Mouse (Mus musculus): ENCODE measurements around the gene Cyba. TPM values are rescaled to one million over a fixed set of nuclear protein-coding genes. Genes with fewer than 3 reads are reported as not detected.

Cyba gene
- total RNA-seq, 2 experiments from 2014 or later, result 7.6 to 8.9 TPM

DNA sequence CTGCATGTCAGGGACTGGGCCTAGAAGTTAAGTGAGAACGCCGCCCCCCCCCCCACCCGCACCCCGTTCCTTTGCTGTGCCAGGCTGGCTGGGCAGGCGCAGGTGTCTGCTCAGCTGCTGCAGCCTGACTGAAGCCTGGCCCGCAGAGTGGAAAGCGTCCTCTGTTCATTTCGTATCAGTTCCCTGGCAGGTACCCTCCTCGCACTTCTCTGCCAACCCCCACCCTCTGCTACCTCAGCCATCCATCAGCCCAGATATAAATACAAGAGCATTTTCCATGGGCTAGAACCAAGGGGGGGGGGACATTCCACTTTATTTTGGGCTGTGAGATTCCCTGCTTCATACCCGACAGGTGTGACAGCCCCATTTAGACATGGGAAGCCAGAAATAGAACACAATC lies 19.4 kb upstream of the Cyba start:
- DNase-seq, result peak; percentile 73

DNA sequence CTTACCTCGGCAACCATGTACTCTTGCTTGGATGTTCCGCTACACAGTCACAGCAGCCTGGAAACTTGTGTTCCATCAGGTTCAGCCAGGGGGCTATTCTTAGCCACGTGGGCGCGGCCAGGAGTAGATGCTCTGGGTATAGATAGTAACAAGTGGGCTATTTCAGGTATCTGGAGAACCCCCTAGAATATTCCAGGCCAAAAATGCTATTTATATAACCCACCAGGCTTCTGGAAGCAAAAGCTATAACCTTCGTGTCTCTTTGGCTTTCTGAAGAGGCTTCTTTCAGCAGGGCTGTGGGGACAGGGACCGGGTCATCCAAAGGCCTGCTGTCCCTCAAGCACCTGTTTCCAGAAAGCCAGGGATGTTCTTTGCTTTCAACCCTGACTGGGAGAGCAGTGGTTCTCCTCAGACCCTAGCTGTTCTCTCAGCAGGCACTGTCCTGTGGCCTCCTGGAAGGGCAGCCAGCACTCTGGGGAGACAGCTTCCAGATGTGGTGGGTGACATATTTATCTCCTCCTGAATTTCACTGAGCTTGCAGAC lies 18.5 kb upstream of the Cyba start:
- DNase-seq, result peak; percentile 79

DNA sequence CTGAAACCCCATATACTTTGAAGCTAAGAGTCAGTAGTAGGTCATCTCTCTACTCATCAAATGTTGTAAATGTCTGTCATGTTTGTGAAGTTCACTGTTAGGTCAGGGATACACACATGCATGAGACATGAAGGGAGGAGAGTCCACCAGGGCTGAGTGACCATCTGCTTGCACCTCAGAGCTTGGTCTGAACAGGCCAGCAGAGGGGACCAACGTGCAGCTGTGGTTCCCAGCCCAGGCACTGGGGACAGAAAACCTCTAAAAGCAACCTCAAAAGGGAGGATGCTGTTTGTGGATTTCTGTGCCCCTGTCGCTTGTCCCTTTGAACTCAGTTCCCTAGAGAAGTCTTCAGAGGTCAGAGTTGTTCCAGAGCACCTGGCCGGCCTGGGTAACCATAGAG lies 12.5 kb upstream of the Cyba start:
- no peak for DNase-seq

DNA sequence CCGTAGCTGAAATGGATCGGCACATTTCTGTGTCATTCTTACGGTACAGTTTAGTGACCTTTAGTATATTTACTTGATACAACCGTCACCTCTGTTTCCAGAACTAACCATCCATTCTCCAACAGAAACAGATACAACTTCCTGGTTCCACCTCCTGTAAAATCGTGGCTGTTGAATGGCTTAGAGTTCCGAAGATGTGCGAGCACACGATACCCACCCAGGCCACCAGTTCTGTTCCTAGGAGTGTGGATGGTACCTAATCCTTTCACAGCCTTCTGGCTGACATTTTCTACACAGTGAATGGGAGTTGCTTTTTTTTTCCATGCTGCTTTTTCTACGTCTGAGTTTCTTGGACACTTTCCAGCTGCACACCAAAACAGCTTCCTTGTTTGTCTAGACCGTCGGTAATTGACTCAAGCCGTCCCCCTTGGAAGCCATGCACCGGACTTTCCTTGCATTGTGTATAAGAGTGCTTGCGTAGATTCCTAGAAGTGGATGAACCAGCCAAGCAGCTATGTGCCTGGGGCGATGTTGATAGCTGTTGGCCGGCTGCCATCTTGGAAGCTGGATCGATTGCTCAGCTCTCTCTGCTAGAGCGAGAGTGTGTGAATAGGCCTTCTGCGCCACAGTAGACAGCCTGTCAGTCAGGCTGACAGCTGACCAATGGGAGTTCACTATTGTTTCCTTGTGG lies 11.5 kb upstream of the Cyba start:
- DNase-seq, result peak; percentile 84

DNA sequence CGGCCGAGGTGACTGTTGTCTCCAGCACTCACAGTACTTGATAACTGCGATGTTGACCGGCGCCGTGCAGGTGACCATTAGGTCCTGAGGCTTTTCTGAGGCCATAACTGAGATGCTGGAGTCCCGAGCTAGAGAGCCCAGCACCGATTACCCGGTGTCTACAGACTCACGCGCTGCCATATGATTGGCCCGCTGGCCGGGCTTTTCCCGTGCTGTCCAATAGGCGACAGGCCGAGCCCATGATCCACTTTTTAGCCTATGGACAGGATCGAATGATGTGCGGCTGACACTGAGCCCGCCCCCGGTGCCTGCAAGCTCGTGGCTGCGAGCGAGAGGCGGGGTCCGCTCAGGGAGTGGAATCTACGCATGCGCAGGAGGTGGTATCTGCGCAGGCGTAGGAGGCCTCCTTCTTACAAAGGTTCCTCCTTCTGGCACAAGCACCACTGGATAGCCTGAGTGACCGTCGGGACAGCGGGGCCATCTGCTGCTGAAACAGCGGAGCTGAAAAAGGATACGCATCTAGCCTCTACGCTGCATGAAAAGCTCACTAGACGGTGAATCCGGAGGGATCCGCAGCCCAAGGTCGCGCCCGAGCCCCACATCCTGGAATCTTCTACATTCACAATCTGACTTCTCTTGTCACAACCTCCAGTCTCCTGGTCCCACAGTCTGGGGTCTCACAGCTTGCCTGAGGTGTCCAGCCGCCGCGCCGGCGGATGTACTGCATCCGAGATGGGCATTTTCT lies 10.7 kb upstream of the Cyba start, which contains the start of gene Mvd:
Mvd (minus strand) TSS at position 161 of the 745 bp plus-strand sequence.
- DNase-seq, result peak; percentile 100

DNA sequence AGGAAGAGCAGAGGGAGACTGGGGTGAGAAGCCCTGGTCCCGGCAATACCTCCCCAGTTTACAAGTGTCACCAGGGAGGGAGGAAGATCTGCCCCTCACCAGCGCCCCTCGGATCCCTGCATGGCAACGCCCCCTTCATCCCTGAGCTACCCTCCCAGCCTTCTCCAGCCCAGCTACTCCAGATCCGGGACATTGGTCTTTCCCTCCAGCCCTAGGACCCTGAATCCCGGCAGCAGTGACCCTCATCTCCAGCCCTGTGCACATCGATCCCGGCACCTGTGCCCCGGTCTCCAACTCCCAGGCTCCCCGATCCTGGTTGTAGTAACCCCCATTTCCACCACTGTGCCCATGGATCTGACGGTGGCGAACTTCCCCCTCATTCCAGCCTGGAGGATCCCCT lies 10.1 kb upstream of the Cyba start:
- DNase-seq, result no peak

DNA sequence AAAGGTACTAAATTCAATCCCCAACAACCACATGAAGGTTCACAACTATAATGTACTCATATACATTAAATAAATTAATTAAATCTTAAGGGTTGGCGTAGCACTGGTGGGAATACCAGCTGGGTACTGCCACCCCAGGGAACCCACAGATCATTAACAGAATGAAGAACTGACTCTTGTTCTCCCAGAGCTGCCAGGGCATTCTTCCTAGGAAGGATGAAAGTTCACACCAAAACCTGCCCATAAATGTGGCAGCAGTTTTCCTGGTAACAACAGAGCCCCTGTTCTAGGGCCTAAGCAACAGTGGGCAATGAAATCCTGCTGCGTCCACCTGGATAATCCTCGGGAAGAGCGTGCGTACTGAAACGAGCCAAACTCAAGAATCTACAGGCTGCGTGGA lies 9.6 kb upstream of the Cyba start:
- no peak for DNase-seq

DNA sequence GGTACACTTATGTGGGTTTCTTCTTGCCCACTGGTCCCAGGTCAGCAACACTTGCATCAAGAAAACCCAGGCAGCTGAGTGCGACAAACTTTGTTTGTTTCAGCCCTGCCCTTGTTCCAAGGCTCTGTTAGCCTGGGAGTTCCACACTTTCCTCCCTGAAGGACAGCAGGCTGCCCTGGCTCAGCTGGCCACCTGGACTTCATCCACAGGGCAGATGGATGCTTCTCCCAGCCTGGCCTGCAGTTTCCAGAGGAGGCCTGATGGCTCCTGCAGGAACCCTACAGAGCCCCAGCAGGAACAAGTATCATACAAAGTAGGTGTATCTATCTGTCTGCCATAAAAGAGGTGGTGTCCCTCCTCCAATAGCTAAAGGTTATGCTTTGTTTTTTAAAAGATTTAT lies 8.6 kb upstream of the Cyba start:
- no peak for DNase-seq

- DNase-seq, result no peak
These were observed 6.6 kb upstream of the Cyba start for GRCm38 (mm10) chr8:122439336-122439735.

GRCm38 (mm10) chr8:122437708-122438331 lies 5.1 kb upstream of the Cyba start:
- no peak for DNase-seq

DNA sequence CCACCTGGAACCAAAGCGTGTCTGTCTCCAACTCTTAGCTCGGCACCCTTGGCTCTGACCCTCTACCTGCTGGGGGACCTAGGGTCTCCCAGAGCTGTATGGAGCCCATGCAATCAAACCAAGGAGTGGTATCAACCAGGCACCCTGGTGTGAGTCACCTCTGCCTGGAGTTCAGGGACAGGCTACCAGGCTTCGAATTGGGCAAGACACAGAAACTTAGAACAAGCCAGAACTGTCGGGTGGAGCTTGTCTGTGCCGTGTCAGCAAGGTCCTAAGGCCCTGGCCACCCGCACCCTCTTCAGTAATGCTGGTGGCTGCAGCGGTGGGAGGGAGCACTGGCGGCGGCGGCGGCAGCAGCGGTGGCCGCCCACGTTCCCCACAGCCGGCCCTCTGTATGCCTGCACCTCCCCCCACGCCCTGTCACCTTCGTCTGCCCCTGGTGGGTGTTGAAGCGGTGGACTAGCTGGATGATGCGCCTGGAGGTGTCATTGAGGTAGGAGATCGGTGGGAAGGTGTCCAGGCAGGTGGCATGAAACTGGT lies 3.9 kb upstream of the Cyba start:
- no peak for DNase-seq

DNA sequence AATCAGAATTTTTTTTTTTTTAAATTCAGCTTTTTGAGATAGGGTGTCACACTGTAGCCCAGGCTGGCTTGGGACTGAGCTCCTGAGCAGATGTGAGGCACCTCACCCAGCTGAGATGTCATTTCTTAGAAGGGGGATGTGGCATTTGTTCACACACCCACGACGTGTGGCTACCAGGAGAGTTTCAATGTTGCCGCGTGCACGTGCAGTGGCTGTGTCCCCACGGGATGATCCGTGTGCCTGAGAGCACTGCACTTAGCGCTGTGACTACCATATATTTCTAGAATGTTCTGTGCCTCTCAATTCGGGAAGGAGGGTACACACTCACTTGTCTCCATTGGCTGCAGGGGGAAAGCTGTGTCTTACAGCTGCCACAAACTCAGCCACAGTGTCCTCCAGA lies 3.4 kb upstream of the Cyba start:
- DNase-seq, result no peak

GRCm38 (mm10) chr8:122435375-122435774 lies 2.6 kb upstream of the Cyba start:
- DNase-seq, result no peak

- DNase-seq, result no peak
These were observed 657 bp upstream of the Cyba start for GRCm38 (mm10) chr8:122433269-122433905.

DNA sequence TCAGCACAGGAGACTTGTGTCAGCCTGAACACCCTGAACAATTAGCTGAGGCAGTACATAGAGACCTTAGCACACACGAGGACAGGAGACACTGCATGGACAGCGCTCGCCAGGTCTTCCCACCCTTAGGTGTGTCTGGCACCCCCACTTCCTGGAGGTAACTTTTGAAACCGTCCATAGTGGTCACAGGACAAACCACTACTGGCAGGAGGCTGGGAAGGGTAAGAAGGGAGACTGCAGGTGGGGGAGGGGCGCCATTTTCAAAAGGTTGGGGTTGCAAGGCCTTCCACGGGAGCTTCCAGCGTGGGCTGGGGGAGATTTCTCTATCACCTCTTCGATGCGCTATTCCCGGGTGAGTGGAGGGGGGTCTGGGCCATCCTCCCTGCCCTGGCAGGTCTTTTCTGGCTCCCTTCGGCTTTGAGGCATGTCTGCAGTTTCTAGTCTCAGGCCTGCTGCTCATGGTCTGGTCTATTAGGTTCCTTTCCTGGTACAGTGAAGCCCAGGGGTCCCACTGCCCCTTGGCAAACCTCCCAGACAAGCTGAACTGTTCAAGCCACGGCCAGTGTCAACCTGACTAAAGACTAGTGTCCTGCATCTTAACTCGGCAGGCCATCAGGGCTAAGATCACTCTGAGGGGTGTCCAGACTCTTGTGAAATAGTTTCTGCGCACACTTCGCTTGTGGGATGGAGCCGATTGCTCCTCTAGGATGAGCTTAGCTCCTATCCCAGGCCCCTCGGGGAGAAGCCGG lies 862 bp downstream of the Cyba start:
- no peak for DNase-seq

DNA sequence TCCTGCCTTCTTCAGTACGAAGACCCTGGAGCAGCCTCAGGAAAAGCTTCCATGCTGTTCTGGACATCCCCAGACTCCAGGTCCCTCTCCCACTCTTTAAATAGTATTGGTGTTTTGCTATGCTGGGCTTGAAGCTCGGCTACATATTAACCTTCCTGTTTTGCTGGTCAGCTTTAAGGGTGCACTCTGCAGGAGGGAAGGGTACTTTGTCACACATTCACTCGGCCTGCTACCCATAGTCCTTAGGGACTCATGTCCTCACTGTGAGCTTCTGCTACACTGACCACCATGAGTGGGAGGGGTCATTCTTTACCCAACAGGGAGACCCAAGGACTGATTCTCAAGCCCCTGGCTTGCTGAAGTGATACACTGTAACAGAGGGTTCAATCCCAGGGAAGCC lies 2.1 kb downstream of the Cyba start:
- DNase-seq, result no peak

DNA sequence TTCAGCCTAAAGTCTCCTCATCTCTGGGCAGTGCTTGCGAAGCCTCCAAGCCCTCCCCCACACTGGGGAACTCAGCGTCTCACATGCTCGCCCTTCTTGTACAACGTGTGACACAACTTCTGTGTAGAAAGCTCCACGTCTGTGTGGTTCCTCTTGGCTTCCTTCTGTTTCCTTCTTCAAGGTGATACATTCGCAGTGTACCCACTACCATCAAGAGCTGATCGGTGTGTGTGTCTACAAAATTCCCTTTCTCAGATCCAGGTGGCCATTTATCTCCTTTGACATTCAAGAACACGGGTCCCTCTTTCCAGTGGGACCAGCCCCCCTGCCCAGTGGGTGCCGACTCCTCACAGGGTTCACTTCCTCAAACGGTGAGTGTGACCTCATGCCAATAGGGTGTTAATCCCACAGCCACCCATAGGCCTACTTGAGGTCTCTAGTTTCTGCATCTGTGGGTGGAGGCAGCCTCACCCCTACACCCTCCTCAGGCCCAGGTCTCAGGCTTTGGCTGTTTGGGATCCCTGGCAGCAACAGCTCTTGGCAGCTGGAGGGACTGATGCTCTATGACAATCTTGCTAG lies 2.6 kb downstream of the Cyba start:
- no peak for DNase-seq

DNA sequence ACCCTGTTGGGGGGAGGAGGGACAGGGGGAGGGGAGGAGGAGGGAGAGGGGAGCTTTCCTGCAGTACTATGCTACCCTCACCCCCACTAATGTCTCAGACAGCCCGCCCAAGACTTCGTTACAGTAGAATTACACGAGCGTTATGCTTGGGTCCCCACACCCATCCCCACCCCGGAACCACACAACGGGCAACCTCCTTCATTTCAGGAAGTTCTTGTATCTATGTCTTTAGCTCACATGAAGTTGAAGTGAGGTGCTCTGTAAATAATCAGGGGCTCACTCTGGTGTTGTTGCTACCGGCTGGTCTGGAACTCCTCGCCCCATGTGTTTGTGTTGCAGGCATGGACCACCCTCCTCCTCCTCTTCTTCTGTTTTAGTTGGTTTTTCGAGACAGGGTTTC lies 4.6 kb downstream of the Cyba start:
- DNase-seq, result no peak

GRCm38 (mm10) chr8:122427607-122428006 lies 5.1 kb downstream of the Cyba start:
- no peak for DNase-seq

GRCm38 (mm10) chr8:122426145-122426544 lies 6.6 kb downstream of the Cyba start:
- DNase-seq, result no peak

DNA sequence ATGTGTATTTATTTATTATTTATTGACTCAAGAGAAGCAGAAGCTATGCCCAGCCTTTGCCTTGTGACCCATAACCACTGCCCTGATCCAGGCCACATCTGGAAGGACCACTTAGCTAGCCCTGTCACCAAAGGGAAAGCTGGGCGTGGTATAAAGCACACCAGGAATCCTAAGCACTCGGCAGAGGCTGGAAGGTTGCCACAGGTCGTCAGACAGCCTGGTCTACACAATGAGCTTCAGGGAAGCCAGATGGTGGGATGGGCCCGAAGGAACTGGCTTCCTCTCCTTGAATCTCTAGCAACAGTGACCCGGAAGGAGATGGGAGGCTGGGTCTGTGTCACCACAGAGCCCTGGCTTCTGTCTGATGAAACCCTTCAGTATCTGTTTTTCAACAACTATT lies 9.1 kb downstream of the Cyba start:
- peak; percentile 28 for DNase-seq

Data from gastrocnemius, postnatal 25 days (tissue).